Mouse (Mus musculus): ENCODE measurements at regions not wholly inside any gene's neighbourhood (a gene's known extent, or its start where the extent isn't known, plus 50 kb on each side); places are given as distances from the start of the nearest gene placed in this dataset.

GRCm38 (mm10) chr17:63657687-63658086 lies 157.9 kb upstream of the Fbxl17 start:
- no peak for TF ChIP-seq EP300 (IDR thresholded peaks at IDR 0.05; ENCODE audit: low read depth)
- TF ChIP-seq CTCF (IDR thresholded peaks at IDR 0.05; ENCODE audit: low read depth) = no peak

GRCm38 (mm10) chr17:63660841-63661481 lies 161.1 kb upstream of the Fbxl17 start:
- no peak for ATAC-seq
- WGBS (ENCODE audit: insufficient replicate concordance) = 73% methylated on average over 13 of the region's 13 CpGs
- no peak overlapping the region for H3K4me3 ChIP-seq (ENCODE audit: low read depth, low read length)
- no peak overlapping the region for H3K4me2 ChIP-seq (ENCODE audit: low read depth, low read length)
- H3K9ac ChIP-seq (replicated peaks) = no peak overlapping the region
- no peaks in the 10 kb centered on the region for H3K27me3 ChIP-seq (ENCODE audit: insufficient read depth, low read length)
- H3K4me1 ChIP-seq (ENCODE audit: insufficient read depth) = no peaks in the 10 kb centered on the region
- no peak overlapping the region for H3K27ac ChIP-seq (ENCODE audit: low read depth)
- no peak for DNase-seq
- no peaks in the 10 kb centered on the region for H3K36me3 ChIP-seq (replicated peaks; ENCODE audit: insufficient read depth, low read length)
- TF ChIP-seq EP300 (IDR thresholded peaks at IDR 0.05; ENCODE audit: low read depth) = no peak
- no peak for TF ChIP-seq CTCF (IDR thresholded peaks at IDR 0.05; ENCODE audit: low read depth)
- no peaks in the 10 kb centered on the region for H3K9me3 ChIP-seq (ENCODE audit: low read length)

More at GRCm38 (mm10) chr17:63657687-63658086, 157.9 kb upstream of the Fbxl17 start:
- DNase-seq = no peak
- Histone ChIP-seq H3K4me2 (ENCODE audit: low read depth, low read length) (no peak overlapping the region), H3K9me3 (ENCODE audit: low read length) (no peaks in the 10 kb centered on the region), H3K4me1 (ENCODE audit: insufficient read depth) (no peaks in the 10 kb centered on the region), H3K27ac (ENCODE audit: low read depth) (no peak overlapping the region), H3K9ac (replicated peaks) (no peak overlapping the region), H3K27me3 (ENCODE audit: insufficient read depth, low read length) (no peaks in the 10 kb centered on the region), H3K4me3 (ENCODE audit: low read depth, low read length) (no peak overlapping the region), H3K36me3 (replicated peaks; ENCODE audit: insufficient read depth, low read length) (no peaks in the 10 kb centered on the region)
- WGBS (ENCODE audit: insufficient replicate concordance) = 70% methylated on average over 6 of the region's 6 CpGs
- no peak for ATAC-seq

- H3K9me3 ChIP-seq (ENCODE audit: low read length) = no peaks in the 10 kb centered on the region
- no peaks in the 10 kb centered on the region for H3K4me1 ChIP-seq (ENCODE audit: insufficient read depth)
- no peak overlapping the region for H3K9ac ChIP-seq (replicated peaks)
- no peaks in the 10 kb centered on the region for H3K36me3 ChIP-seq (replicated peaks; ENCODE audit: insufficient read depth, low read length)
- no peak overlapping the region for H3K4me2 ChIP-seq (ENCODE audit: low read depth, low read length)
- no peak for ATAC-seq
- 84% methylated on average over 4 of the region's 4 CpGs for WGBS (ENCODE audit: insufficient replicate concordance)
- no peak overlapping the region for H3K4me3 ChIP-seq (ENCODE audit: low read depth, low read length)
- no peaks in the 10 kb centered on the region for H3K27me3 ChIP-seq (ENCODE audit: insufficient read depth, low read length)
- H3K27ac ChIP-seq (ENCODE audit: low read depth) = no peak overlapping the region
- TF ChIP-seq CTCF (IDR thresholded peaks at IDR 0.05; ENCODE audit: low read depth) (no peak), EP300 (IDR thresholded peaks at IDR 0.05; ENCODE audit: low read depth) (no peak)
- DNase-seq = no peak
Observed at GRCm38 (mm10) chr17:63661584-63661983, 161.8 kb upstream of the Fbxl17 start.

GRCm38 (mm10) chr17:63662251-63662650 lies 162.4 kb upstream of the Fbxl17 start:
- 67% methylated on average over 12 of the region's 12 CpGs for WGBS (ENCODE audit: insufficient replicate concordance)
- H3K4me3 ChIP-seq (ENCODE audit: low read depth, low read length) = no peak overlapping the region
- TF ChIP-seq EP300 (IDR thresholded peaks at IDR 0.05; ENCODE audit: low read depth) (no peak), CTCF (IDR thresholded peaks at IDR 0.05; ENCODE audit: low read depth) (no peak)
- H3K36me3 ChIP-seq (replicated peaks; ENCODE audit: insufficient read depth, low read length) = no peaks in the 10 kb centered on the region
- H3K27me3 ChIP-seq (ENCODE audit: insufficient read depth, low read length) = no peaks in the 10 kb centered on the region
- H3K27ac ChIP-seq (ENCODE audit: low read depth) = no peak overlapping the region
- ATAC-seq (no peak), DNase-seq (no peak)
- no peak overlapping the region for H3K9ac ChIP-seq (replicated peaks)
- no peaks in the 10 kb centered on the region for H3K4me1 ChIP-seq (ENCODE audit: insufficient read depth)
- H3K9me3 ChIP-seq (ENCODE audit: low read length) = no peaks in the 10 kb centered on the region
- H3K4me2 ChIP-seq (ENCODE audit: low read depth, low read length) = no peak overlapping the region

GRCm38 (mm10) chr17:63676791-63677190 lies 177.0 kb upstream of the Fbxl17 start:
- Histone ChIP-seq H3K9ac (replicated peaks) (no peak overlapping the region), H3K27ac (ENCODE audit: low read depth) (no peak overlapping the region), H3K36me3 (replicated peaks; ENCODE audit: insufficient read depth, low read length) (no peaks in the 10 kb centered on the region), H3K4me1 (ENCODE audit: insufficient read depth) (no peaks in the 10 kb centered on the region), H3K4me2 (ENCODE audit: low read depth, low read length) (no peak overlapping the region), H3K4me3 (ENCODE audit: low read depth, low read length) (no peak overlapping the region), H3K9me3 (ENCODE audit: low read length) (no peaks in the 10 kb centered on the region), H3K27me3 (ENCODE audit: insufficient read depth, low read length) (no peaks in the 10 kb centered on the region)
- 73% methylated on average over 8 of the region's 8 CpGs for WGBS (ENCODE audit: insufficient replicate concordance)
- ATAC-seq = no peak
- TF ChIP-seq EP300 (IDR thresholded peaks at IDR 0.05; ENCODE audit: low read depth) (no peak), CTCF (IDR thresholded peaks at IDR 0.05; ENCODE audit: low read depth) (no peak)
- DNase-seq = no peak

- no peaks in the 10 kb centered on the region for H3K9me3 ChIP-seq (ENCODE audit: low read length)
- no peaks in the 10 kb centered on the region for H3K4me1 ChIP-seq (ENCODE audit: insufficient read depth)
- H3K4me3 ChIP-seq (ENCODE audit: low read depth, low read length) = no peak overlapping the region
- no peak overlapping the region for H3K27ac ChIP-seq (ENCODE audit: low read depth)
- no peak for ATAC-seq
- no peak overlapping the region for H3K9ac ChIP-seq (replicated peaks)
- no peak for TF ChIP-seq CTCF (IDR thresholded peaks at IDR 0.05; ENCODE audit: low read depth)
- no peak for TF ChIP-seq EP300 (IDR thresholded peaks at IDR 0.05; ENCODE audit: low read depth)
- no peak overlapping the region for H3K4me2 ChIP-seq (ENCODE audit: low read depth, low read length)
- no peaks in the 10 kb centered on the region for H3K27me3 ChIP-seq (ENCODE audit: insufficient read depth, low read length)
- WGBS (ENCODE audit: insufficient replicate concordance) = 30% methylated on average over 3 of the region's 3 CpGs
- H3K36me3 ChIP-seq (replicated peaks; ENCODE audit: insufficient read depth, low read length) = no peaks in the 10 kb centered on the region
- DNase-seq = no peak
Observed at GRCm38 (mm10) chr17:63677996-63678657, 178.3 kb upstream of the Fbxl17 start.

Data from liver, postnatal 0 days (tissue).